Mouse (Mus musculus) thymus, postnatal 0 days (tissue): Measurements from ENCODE around the gene Cdk15. TPM values are rescaled to one million over a fixed set of nuclear protein-coding genes. Genes with fewer than 3 reads are reported as not detected.

Experiments used
- polyA plus RNA-seq: library from polyadenylated mRNA; unstranded; fragments of >200 nt; fragmentation: Nextera tagmentation; extraction: Ambion mirVana; gene quantifications from 2 replicates; pipeline ENCODE4 v1.2.1, GENCODE M21; 2015

Gene Cdk15
- polyA plus RNA-seq, 1 experiment from 2014 or later, result 4.4 TPM

Other genes starting within 250 kb of the Cdk15 start
- not detected in 2 replicates for gene C2cd6, start 162.0 kb upstream of the Cdk15 start, polyA plus RNA-seq
- 12.2 and 14.4 TPM in 2 replicates for gene Tmem237, start 136.5 kb upstream of the Cdk15 start, polyA plus RNA-seq
- gene Mpp4, start 93.5 kb upstream of the Cdk15 start, polyA plus RNA-seq, result 4.8 and 6.2 TPM in 2 replicates
- 11.9 and 14.2 TPM in 2 replicates for gene Als2, start 19.7 kb upstream of the Cdk15 start, polyA plus RNA-seq
- gene Fzd7, start 225.5 kb downstream of the Cdk15 start, polyA plus RNA-seq, result 2.3 TPM in 2 replicates